Mouse (Mus musculus) cerebellum, adult 2 months (tissue): ENCODE data around the gene Tex50.

ENCODE experiments used
- CTCF ChIP-seq: fragments of 200-500 bp; IDR thresholded peaks from 2 replicates; pipeline ENCODE4 v1.5.1; 2011; ENCODE audit warnings: low read depth, mild to moderate bottlenecking, control low read depth, low read length, moderate library complexity, borderline replicate concordance; ENCODE audit not compliant: insufficient read depth
- POLR2A ChIP-seq: fragments of 200-500 bp; IDR thresholded peaks from 2 replicates; pipeline ENCODE4 v1.6.1; 2011; ENCODE audit warnings: low read length, control low read depth, borderline replicate concordance; ENCODE audit not compliant: insufficient read depth

- no peak for TF ChIP-seq CTCF
- no peak for TF ChIP-seq POLR2A
Measured at GRCm38 (mm10) chr1:161183677-161184076, 24.6 kb upstream of the Tex50 start.
